Mouse (Mus musculus) lung, postnatal 0 days (tissue): ENCODE results near the gene Chn2.

Experiments
- CTCF ChIP-seq: IDR thresholded peaks from 2 replicates; pipeline ENCODE4 v1.5.1; 2016; ENCODE audit warnings: antibody characterized with exemption, mild to moderate bottlenecking
- EP300 ChIP-seq: IDR thresholded peaks from 2 replicates; pipeline ENCODE4 v1.6.1; 2016; ENCODE audit warnings: antibody characterized with exemption, mild to moderate bottlenecking, control low read depth

- TF ChIP-seq CTCF, result no peak
- TF ChIP-seq EP300, result no peak
Observed at GRCm38 (mm10) chr6:54092920-54093319, 53.6 kb downstream of the Chn2 start.
